Mouse (Mus musculus): ENCODE results near the gene Fads6. TPM values are rescaled to one million over a fixed set of nuclear protein-coding genes. Genes with fewer than 3 reads are reported as not detected.

Fads6 gene
- polyA plus RNA-seq (2012; rRNA removed), result 1.1 TPM in 2 replicates

DNA sequence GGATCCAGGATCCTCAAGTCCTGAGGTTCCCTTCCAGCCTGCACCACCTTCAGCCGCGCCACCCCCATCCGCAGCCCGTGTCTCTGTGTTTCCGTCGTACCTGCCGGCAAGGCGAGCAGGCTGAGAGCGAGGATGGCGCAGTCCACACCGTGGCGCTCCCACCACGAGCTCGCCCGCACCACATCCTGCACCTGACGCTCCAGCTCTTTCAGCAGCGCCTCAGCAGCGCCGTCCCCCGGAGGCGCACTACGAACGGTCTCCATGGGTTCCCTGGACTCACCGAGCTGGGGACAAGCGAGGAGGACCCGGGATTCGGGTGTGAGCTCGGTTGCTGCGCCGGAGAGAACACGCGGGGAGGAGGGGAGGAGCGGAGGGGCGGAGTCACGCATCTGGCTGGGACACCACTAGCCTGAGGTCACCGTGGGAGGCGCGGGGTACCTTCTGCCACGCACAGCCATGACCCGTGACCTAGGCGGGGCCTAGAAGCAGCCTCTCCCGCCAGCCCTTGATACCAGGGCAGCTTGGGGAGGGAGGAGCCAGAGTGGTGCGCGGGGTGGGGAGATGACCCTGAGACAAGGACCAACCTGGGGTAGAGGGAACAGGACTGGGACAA is at the start of gene Fads6:
Gene Fads6, minus strand, starts transcription at position 450 of the 613 bp plus-strand sequence.
- DNase-seq (ENCODE audit: low read depth in 1 of 2, low spot score in 2 of 2), result peak; percentile 22 to 27
- H3K27ac ChIP-seq (ENCODE audit: insufficient read depth, low read length), result no peak within 1 kb of the TSS

DNA sequence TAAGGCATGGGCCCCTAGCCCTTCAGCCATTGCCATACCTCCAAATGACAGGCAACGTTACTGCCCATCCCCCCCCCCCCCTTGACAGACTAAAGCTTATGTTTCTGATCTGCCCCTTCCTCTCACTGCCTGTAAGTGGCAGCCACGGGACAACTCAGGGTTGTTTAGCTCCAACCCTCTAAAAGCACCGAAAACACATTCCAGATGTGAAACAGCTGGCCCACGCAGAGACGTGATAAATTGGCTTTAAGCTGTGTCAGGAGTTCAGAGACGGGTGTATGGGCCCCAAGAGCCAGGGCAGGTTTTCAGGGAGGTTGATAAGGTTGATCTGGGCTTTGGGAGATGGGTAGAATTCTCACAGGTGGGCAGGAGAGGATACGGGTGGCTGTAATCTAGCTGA is 48.1 kb upstream of the Fads6 start:
- Histone ChIP-seq H3K4me3 (ENCODE audit: extremely low read depth, insufficient read depth, insufficient read length) (no peak overlapping the region), H3K36me3 (ENCODE audit: control insufficient read depth, insufficient read depth, low read length) (no peaks in the 10 kb centered on the region), H3K4me1 (ENCODE audit: control insufficient read depth, insufficient read depth, insufficient read length) (no peaks in the 10 kb centered on the region), H3K27me3 (ENCODE audit: control insufficient read depth, insufficient read depth, low read length) (no peaks in the 10 kb centered on the region), H3K27ac (ENCODE audit: insufficient read depth, low read length) (no peak overlapping the region)
- 41% methylated on average over 7 of the region's 7 CpGs for WGBS
- no peak for DNase-seq (ENCODE audit: low read depth in 1 of 2, low spot score in 2 of 2)
- TF ChIP-seq POLR2A (IDR thresholded peaks at IDR 0.05; ENCODE audit: low read depth, low read length) (no peak), CTCF (IDR thresholded peaks at IDR 0.05; ENCODE audit: extremely low read depth, insufficient read depth, insufficient read length, insufficient replicate concordance) (no peak)

More for the DNA sequence above, at the start of gene Fads6:
- TF ChIP-seq CTCF (IDR thresholded peaks at IDR 0.05; ENCODE audit: extremely low read depth, insufficient read depth, insufficient read length, insufficient replicate concordance), result peak; percentile 16; the same call in 1 of the 2 replicates
- TF ChIP-seq POLR2A (IDR thresholded peaks at IDR 0.05; ENCODE audit: low read depth, low read length), result no peak
- no peaks in the 10 kb centered on the region for H3K36me3 ChIP-seq (ENCODE audit: control insufficient read depth, insufficient read depth, low read length)
- no peaks in the 10 kb centered on the region for H3K27me3 ChIP-seq (ENCODE audit: control insufficient read depth, insufficient read depth, low read length)
- no peaks in the 10 kb centered on the region for H3K4me1 ChIP-seq (ENCODE audit: control insufficient read depth, insufficient read depth, insufficient read length)
- peak within 1 kb of the TSS; percentile 37; the same call in 1 of the 2 replicates for H3K4me3 ChIP-seq (ENCODE audit: extremely low read depth, insufficient read depth, insufficient read length)
- WGBS, result 2% methylated on average over 44 of the region's 44 CpGs

DNA sequence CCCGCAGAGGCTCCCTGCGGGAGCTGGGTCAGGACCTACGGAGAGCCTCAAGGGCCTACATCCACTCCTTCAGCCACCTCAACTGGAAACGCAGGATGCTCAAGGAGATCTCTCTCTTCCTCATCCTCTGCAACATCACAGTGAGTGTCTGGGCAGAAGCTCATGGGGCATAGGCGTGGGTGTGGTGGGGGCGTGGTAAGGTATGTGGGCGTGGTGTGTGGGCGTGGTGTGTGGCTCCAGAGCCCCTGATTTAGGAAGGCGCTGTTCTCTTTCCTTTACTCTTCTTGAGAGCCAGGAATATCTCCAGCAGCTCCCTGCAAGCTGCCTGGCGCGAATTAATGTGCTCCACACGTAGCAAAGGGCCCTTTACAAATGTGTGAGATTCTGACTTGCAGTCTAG is 47.5 kb upstream of the Fads6 start:
- WGBS, result 20% methylated on average over 12 of the region's 12 CpGs
- no peak for TF ChIP-seq POLR2A (IDR thresholded peaks at IDR 0.05; ENCODE audit: low read depth, low read length)
- TF ChIP-seq CTCF (IDR thresholded peaks at IDR 0.05; ENCODE audit: extremely low read depth, insufficient read depth, insufficient read length, insufficient replicate concordance), result no peak

DNA sequence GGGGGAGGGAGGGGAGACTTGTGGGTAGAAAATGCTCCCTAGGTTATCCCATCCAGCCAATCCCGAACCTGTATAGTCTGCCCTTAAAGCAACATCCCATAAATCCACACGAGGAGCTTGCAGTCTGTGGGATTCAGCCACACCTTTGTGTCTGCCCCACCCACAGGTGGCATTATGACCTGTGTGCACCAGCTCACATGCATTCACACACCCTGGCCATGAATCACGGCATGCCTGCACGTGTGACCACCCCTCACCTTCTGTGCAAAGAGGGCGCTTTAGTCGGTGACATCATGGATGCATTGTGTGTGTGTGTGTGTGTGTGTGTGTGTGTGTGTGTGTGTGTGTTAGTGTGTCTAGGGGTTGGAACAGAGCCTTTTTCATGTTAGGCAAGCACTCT is 44.4 kb upstream of the Fads6 start:
- Histone ChIP-seq H3K4me3 (ENCODE audit: extremely low read depth, insufficient read depth, insufficient read length) (no peak overlapping the region), H3K4me1 (ENCODE audit: control insufficient read depth, insufficient read depth, insufficient read length) (0 out of 2 replicates have a peak, but pooled peaks cover 6% of the 10 kb centered on the region), H3K27me3 (ENCODE audit: control insufficient read depth, insufficient read depth, low read length) (0 out of 2 replicates have a peak, but pooled peaks cover 1% of the 10 kb centered on the region), H3K27ac (ENCODE audit: insufficient read depth, low read length) (no peak overlapping the region), H3K36me3 (ENCODE audit: control insufficient read depth, insufficient read depth, low read length) (no peaks in the 10 kb centered on the region)
- 75% methylated on average over 6 of the region's 6 CpGs for WGBS
- no peak for TF ChIP-seq POLR2A (IDR thresholded peaks at IDR 0.05; ENCODE audit: low read depth, low read length)
- no peak for DNase-seq (ENCODE audit: low read depth in 1 of 2, low spot score in 2 of 2)

More for the DNA sequence above, 47.5 kb upstream of the Fads6 start:
- Histone ChIP-seq H3K27me3 (ENCODE audit: control insufficient read depth, insufficient read depth, low read length) (no peaks in the 10 kb centered on the region), H3K4me1 (ENCODE audit: control insufficient read depth, insufficient read depth, insufficient read length) (no peaks in the 10 kb centered on the region), H3K4me3 (ENCODE audit: extremely low read depth, insufficient read depth, insufficient read length) (no peak overlapping the region), H3K36me3 (ENCODE audit: control insufficient read depth, insufficient read depth, low read length) (no peaks in the 10 kb centered on the region), H3K27ac (ENCODE audit: insufficient read depth, low read length) (no peak overlapping the region)
- DNase-seq (ENCODE audit: low read depth in 1 of 2, low spot score in 2 of 2), result no peak

DNA sequence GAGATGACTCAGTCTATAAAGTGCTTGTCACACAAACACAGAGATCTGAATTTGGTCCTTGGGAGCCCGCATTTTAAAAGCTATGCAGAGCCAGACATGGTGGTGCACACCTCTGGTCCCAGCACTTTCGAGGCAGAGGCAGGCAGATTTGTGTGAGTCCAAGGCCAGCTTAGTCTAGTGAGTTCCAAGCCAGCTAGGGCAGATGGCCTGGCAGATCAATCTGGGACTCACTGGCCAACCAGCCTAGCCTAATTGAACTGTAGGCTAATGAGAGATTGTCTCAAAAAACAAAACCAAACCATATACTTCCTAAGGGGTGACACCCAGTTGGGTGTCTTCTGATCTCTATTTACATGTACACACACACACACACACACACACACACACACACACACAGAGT is 43.8 kb upstream of the Fads6 start:
- WGBS, result 48% methylated on average over 2 of the region's 2 CpGs
- Histone ChIP-seq H3K4me3 (ENCODE audit: extremely low read depth, insufficient read depth, insufficient read length) (no peak overlapping the region), H3K27me3 (ENCODE audit: control insufficient read depth, insufficient read depth, low read length) (0 out of 2 replicates have a peak, but pooled peaks cover 1% of the 10 kb centered on the region), H3K36me3 (ENCODE audit: control insufficient read depth, insufficient read depth, low read length) (no peaks in the 10 kb centered on the region), H3K4me1 (ENCODE audit: control insufficient read depth, insufficient read depth, insufficient read length) (0 out of 2 replicates have a peak, but pooled peaks cover 6% of the 10 kb centered on the region), H3K27ac (ENCODE audit: insufficient read depth, low read length) (no peak overlapping the region)
- TF ChIP-seq CTCF (IDR thresholded peaks at IDR 0.05; ENCODE audit: extremely low read depth, insufficient read depth, insufficient read length, insufficient replicate concordance) (no peak), POLR2A (IDR thresholded peaks at IDR 0.05; ENCODE audit: low read depth, low read length) (no peak)
- DNase-seq (ENCODE audit: low read depth in 1 of 2, low spot score in 2 of 2), result no peak

DNA sequence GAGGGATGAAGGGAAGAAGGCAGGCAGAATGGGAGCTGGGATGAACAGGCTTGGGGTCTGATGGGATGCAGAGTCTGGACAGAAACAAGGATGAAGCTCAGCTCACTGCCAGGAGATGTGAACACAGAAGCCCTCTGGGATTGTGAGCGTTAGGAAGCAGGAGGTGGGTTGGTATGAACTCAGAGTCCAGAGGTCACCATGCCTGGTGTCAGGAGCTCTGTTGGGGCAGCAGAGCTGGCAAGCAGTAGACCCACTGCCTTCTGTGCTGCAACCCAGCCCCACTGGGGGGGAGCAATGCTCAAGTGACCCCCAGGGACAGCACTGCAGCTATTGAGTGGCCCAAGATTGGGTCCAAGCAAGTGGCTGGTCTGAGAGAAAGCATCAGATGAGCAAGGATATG is 40.4 kb upstream of the Fads6 start:
- H3K27me3 ChIP-seq (ENCODE audit: control insufficient read depth, insufficient read depth, low read length), result peaks cover 4% of the 10 kb centered on the region; the same call in 1 of the 2 replicates
- no peak overlapping the region for H3K27ac ChIP-seq (ENCODE audit: insufficient read depth, low read length)
- no peak overlapping the region for H3K4me3 ChIP-seq (ENCODE audit: extremely low read depth, insufficient read depth, insufficient read length)
- no peak for TF ChIP-seq CTCF (IDR thresholded peaks at IDR 0.05; ENCODE audit: extremely low read depth, insufficient read depth, insufficient read length, insufficient replicate concordance)
- no peak for TF ChIP-seq POLR2A (IDR thresholded peaks at IDR 0.05; ENCODE audit: low read depth, low read length)
- no peak for DNase-seq (ENCODE audit: low read depth in 1 of 2, low spot score in 2 of 2)
- 76% methylated on average over 1 of the region's 1 CpGs for WGBS
- 0 out of 2 replicates have a peak, but pooled peaks cover 6% of the 10 kb centered on the region for H3K4me1 ChIP-seq (ENCODE audit: control insufficient read depth, insufficient read depth, insufficient read length)
- no peaks in the 10 kb centered on the region for H3K36me3 ChIP-seq (ENCODE audit: control insufficient read depth, insufficient read depth, low read length)

DNA sequence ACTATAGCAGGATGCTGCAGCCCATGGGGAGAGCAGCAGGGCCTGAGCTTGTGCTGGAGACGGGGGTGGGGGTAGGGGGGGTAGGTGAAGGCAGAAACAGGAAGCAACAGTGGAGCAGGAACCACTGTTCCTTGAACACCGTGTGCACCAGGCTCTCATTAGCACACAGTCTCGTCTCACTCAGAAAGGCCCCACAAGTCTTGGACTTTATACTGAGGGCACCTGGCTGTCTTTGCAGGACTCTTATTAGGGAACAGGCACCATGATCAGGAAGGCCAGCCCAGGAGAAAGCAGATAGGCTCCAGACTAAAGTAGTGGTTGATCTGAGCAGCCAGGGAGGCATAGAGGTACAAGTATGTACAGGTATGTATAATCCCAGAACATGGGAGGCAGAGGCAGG is 39.9 kb upstream of the Fads6 start:
- 3% methylated on average over 3 of the region's 3 CpGs for WGBS
- H3K36me3 ChIP-seq (ENCODE audit: control insufficient read depth, insufficient read depth, low read length), result no peaks in the 10 kb centered on the region
- DNase-seq (ENCODE audit: low read depth in 1 of 2, low spot score in 2 of 2), result no peak
- peaks cover 4% of the 10 kb centered on the region; the same call in 1 of the 2 replicates for H3K27me3 ChIP-seq (ENCODE audit: control insufficient read depth, insufficient read depth, low read length)
- 0 out of 2 replicates have a peak, but pooled peaks cover 6% of the 10 kb centered on the region for H3K4me1 ChIP-seq (ENCODE audit: control insufficient read depth, insufficient read depth, insufficient read length)
- H3K27ac ChIP-seq (ENCODE audit: insufficient read depth, low read length), result no peak overlapping the region
- no peak overlapping the region for H3K4me3 ChIP-seq (ENCODE audit: extremely low read depth, insufficient read depth, insufficient read length)
- TF ChIP-seq CTCF (IDR thresholded peaks at IDR 0.05; ENCODE audit: extremely low read depth, insufficient read depth, insufficient read length, insufficient replicate concordance) (no peak), POLR2A (IDR thresholded peaks at IDR 0.05; ENCODE audit: low read depth, low read length) (no peak)

Data from spleen, adult 2 months (tissue).